Mouse (Mus musculus) left cerebral cortex, postnatal 10 days (tissue): ENCODE measurements around the gene Chrna10. TPM values are rescaled to one million over a fixed set of nuclear protein-coding genes. Genes with fewer than 3 reads are reported as not detected.
A peak's percentile ranks its signal among the peaks of the same experiment; 100 is the strongest.

ENCODE experiments used
- DNase-seq, 2 experiments: peaks; one replicate each; pipeline ENCODE4 v3.0.0; 2021 to 2022; ENCODE audit warnings: low spot score in 2 of 2, mixed read lengths in 1 of 2; ENCODE audit errors: extremely low spot score in 1 of 2
- intact Hi-C: fragments of 180-260 bp; cut with DNase I; formaldehyde crosslinking; loops from one replicate; pipeline ENCODE4 v1.15.1; 2025
- total RNA-seq, 2 experiments: library from RNA; stranded (reverse); gene quantifications; 2 replicates each; pipeline ENCODE4 v1.2.3; 2021

The Chrna10 gene
- total RNA-seq, 2 experiments from 2014 or later: 0.18 to 0.43 TPM

DNA sequence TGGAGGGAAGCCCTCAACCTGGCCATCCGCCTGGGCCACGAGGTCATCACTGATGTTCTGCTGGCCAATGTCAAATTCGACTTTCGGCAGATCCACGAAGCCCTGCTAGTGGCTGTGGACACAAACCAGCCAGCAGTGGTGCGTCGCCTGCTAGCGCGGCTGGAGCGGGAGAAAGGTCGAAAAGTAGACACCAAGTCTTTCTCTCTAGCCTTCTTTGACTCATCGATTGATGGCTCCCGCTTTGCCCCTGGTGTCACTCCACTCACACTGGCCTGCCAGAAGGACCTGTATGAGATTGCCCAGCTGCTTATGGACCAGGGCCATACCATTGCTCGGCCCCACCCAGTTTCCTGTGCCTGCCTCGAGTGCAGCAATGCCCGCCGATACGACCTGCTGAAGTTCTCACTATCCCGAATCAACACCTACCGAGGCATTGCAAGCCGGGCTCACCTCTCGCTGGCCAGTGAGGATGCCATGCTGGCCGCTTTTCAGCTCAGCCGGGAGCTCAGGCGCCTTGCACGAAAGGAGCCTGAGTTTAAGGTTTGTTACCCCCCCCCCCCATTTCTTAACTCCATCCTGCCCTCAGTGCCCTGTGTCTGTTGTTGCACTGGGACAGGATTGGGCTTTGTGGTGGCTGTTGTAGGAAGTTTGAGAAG lies 32.5 kb downstream of the Chrna10 start:
- DNase-seq: no peak
- intact Hi-C loops: no loop called here

DNA sequence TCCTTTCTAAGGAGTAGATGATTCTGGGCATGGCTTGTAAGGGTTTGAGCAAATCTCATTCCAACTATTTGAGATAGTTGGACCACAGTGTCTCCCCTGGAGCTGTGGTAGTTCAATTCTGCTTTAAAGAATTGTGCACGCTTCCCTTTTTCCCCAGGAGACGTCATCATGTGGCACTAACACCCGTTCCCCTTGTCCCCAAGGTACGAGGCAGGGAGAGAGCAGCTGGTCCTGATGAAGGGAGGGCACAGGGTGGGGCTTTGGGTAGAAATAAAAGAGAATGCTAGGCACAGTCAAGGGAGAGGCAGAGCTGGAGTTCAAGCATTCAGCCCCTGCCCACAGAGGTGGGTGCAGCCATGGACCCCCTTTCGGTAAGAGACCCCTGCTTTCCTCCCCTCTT lies 33.8 kb downstream of the Chrna10 start, which contains the start of gene Trpc2:
Gene Trpc2, plus strand, starts transcription at position 301 of the 400 bp plus-strand sequence.
- no peak for DNase-seq
- intact Hi-C loops: no loop called here

DNA sequence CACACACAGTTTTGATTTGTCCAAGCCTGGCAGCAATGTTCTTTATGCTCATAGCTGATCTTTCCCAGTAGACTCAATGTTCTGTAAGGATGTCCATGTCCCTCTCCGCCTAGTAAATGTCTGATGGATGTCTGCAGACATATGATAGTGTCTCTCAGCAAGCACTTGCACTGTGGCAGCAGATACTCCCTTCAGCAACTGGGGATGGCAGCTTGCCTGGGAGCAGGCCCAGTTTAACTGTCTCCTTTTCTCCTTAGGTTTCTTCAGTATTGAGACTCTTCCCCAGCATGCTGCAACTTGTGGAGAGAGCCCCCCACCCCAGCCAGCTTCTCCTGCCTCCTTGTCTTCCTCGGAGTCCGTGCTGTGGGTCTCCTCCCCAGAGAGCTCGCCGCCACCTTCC lies 34.8 kb downstream of the Chrna10 start:
- intact Hi-C loops: no loop called here
- DNase-seq: no peak

DNA sequence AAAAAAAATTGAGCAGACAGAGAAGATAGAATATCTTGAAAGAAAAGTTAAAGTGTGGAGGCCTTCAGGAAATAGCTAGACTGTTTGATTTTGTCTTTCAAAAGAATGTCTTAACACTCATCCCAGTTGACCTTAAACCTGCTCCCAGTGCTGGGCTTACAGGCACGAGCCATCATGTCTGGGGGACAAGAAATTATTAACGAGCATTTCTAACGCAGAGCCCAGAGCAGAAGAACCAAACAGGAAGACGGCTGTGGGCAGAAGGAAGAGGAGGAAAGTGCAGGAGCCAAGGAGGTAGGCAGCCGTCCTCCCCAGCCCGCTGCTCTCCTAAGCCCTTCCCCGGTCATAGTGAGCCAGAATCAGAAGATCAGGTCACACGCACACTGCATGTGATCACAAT lies 36.3 kb downstream of the Chrna10 start:
- no peak for DNase-seq
- intact Hi-C loops: no loop called here

DNA sequence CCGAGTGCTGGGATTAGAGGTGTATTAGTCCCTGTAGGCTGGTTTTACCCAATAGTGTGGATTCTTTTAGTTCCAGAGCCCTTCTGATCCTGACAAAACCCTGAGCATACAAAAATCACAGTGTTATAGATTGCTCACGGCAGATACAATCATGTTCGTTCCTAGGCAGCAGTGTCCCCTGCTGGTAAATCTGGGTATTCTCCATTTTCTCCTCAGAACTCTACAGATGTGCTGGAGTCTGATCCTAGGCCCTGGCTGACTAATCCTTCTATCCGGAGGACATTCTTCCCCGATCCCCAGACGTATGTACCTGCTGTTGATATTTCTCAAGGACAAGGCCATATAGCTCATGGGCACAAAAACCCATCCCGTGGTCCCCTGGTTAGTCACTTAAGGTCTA lies 38.1 kb downstream of the Chrna10 start:
- intact Hi-C loops: loop anchor here (2.0 to 10.0 kb wide), 3 partner anchors 80 to 424 kb away; no protein-coding TSS in a partner anchor

DNA sequence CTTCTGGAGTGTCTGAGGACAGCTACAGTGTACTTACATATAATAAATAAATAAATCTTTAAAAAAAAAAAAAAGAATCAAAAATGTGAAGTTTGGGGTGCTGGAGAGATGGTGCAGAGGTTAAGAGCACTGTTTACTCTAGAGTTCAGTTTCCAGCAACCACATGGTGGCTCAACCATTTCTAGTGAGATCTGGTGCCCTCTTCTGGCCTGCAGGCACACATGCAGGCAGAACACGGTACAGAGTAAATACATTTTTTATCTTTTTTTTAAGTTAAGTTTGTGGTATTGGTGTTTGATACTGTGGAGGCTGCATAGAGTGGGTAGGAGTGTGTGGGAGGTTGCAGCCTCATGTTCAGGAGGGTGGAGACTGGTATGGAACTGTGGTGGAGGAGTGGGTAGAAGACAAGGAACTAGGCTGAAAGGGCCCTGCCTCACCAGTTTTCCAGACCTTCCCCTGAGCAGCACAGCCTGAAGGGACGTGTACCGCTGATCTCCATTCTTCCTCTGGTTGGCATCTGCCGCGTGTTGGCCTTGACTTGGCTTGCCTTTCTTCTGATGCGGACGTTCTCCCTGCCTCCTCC lies 39.8 kb downstream of the Chrna10 start:
- intact Hi-C loops: loop anchor here (5.0 to 10.0 kb wide), 2 partner anchors 160 to 422 kb away; no protein-coding TSS in a partner anchor
- no peak for DNase-seq

More for the DNA sequence above, 38.1 kb downstream of the Chrna10 start:
- peak in 1 of 2 experiments; percentile 29 for DNase-seq

DNA sequence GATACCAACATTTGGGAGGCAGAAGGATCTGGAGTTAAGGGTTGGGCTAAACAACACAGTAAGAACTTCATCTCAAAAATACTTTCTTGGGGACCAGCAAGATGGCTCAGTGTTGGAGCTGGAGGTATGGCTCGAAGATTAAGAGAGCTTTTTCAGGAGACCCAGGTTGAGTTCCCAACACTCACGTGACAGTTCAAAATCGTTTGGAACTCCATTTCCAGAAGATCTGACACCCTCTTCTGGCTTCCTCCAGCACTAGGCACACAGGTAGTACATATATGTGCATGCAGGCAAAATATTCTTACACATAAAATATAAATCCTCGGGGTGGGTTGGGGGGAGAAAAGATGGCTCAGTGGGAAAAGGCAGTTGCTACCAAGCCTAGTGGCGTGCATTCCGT lies 50.3 kb downstream of the Chrna10 start:
- intact Hi-C loops: loop anchor here (5.0 kb wide), 1 partner anchor 54 kb away; no protein-coding TSS in a partner anchor
- no peak for DNase-seq

DNA sequence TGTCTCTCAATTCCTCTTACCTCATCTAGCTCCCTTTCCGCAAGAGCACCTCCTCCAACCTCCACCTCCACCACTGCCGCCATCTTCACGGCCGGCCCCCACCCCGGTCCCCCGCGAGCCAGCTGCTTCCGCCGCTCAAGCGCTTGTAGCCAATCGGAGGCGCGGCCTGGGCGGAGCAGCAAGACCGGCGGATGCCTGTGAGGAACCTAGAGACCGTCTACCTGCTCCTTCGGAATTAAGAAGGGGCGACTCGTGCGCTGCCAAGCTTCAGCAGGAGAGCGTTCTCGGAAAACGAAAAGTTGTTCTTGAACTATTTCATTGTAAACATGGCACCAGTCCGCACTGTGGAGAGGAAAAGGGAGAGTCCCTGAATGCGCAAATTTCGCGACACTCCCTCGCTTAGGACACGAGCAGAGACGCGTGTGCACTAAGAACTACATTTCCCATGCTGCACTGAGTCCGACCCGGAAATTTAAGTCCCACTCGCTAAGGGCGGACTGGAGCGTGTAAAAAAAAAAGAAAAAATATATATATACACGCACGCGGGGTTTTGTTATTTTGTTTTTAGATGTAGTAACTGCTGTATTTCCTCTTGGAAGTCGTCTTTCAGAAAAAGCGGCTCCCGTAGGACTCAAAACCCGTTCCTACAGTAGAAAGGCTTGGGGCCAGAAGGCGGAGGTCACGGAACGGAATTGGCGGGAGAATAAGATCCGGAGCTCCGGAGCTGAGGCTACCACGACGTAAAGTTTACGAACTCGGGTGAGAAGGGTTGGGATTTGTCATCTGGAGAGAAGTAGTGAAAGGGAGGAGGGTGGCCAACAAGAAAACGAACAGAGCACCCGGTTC lies 51.4 kb downstream of the Chrna10 start, which contains the start of the genes Rnf121, Xndc1 and Xntrpc:
Gene Rnf121, minus strand, starts transcription at position 424 of the 846 bp plus-strand sequence.
Gene Xndc1, plus strand, starts transcription at position 466 of the 846 bp plus-strand sequence.
Gene Xntrpc, plus strand, starts transcription at position 668 of the 846 bp plus-strand sequence.
- intact Hi-C loops: loop anchor here (5.0 kb wide), 1 partner anchor 53 kb away; no protein-coding TSS in a partner anchor

DNA sequence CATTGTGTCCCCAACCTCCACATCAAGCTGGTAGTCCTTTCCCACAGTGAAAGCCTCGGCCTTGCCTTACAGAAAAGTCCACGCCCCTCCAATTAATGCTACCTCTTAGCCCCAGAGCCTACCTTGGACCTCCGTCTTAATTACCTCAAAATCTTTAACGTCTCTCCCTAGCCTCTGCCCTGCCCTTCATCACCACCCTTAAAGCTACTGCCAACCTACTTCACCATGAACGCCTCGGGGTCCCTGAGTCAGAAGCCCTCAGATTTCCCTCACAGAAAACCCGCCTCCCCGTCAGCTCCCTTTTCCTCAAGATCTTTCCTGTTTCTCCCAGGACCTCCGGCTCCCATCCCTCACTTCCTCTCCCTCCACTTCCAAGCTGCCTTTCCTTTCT lies 52.0 kb downstream of the Chrna10 start:
- intact Hi-C loops: loop anchor here (5.0 kb wide), 1 partner anchor 52 kb away; no protein-coding TSS in a partner anchor
- peak in 1 of 2 experiments; percentile 13 for DNase-seq

More for the DNA sequence above, 51.4 kb downstream of the Chrna10 start, which contains the start of the genes Rnf121, Xndc1 and Xntrpc:
- peak; percentile 90 to 96 for DNase-seq

DNA sequence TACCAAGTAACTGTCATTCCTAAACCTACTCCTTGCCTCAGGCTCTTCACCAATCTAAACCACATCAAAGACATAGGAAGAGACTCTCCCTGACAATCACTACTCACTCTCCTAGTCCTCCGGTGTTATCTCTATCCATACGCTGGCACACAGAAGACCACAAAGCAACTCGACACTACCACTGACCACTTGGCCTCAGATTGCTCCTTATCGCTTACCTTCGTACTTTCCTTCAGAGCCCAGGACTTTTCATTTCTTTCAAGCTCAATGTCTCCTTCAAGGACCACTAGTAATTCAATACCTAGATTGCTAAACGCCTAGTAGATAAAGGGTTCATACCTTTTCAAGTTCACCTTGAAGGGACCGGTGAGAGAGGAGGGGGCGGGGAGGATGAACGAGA lies 52.7 kb downstream of the Chrna10 start:
- DNase-seq: no peak
- intact Hi-C loops: no loop called here

DNA sequence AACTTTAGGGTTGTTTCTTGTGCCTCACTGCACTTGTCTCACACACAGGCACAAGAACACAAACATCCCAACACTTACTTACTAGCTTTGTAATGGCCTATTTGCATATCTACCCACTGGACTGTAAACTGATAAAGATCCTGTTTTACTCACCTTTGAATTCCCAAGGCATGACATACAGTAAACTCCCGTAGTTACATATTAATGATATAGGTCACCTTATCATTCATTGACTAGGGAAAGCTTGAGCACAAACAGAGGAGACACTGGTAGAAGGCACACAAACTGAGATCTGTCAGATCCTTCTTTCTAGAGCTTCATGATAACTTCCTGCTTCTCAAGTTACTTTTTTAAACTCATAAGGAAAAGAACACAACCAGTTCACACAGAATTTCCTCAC lies 54.4 kb downstream of the Chrna10 start:
- intact Hi-C loops: no loop called here

DNA sequence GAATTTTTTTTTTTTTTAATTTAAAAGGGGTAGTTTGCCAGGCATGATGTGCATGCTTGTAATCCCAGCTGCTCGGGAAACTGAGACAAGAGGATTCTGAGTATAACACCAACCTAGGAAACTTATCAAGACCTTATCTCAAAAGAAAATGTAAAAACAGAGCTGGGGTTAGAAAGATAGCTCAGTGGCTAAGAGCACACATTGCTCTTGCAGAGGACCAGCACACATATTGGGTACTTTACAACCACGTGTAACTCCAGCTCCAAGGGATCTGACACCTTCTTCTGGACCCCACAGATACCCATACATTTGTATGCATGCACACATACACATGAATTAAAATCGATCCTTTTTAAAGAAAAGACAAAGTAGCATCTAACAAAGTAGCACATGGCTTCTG lies 55.3 kb downstream of the Chrna10 start:
- intact Hi-C loops: no loop called here

More for the DNA sequence above, 54.4 kb downstream of the Chrna10 start:
- DNase-seq: no peak

More for the DNA sequence above, 55.3 kb downstream of the Chrna10 start:
- DNase-seq: no peak

Other genes starting within 250 kb of the Chrna10 start
- under 1 TPM in 1 of 2 experiments, not detected in 1; 0.90 TPM for gene Folr1, start 246.0 kb downstream of the Chrna10 start, total RNA-seq
- gene Lamtor1, start 210.9 kb downstream of the Chrna10 start, total RNA-seq: 10 to 100 TPM; 95.6 to 98.2 TPM
- not detected for gene Tomt, start 210.5 kb downstream of the Chrna10 start, total RNA-seq
- 1 to 10 TPM; 2.8 to 4.0 TPM for gene Lrrc51, start 182.9 kb downstream of the Chrna10 start, total RNA-seq
- gene Numa1, start 182.7 kb downstream of the Chrna10 start, total RNA-seq: 10 to 100 TPM; 60.5 to 60.9 TPM
- gene Il18bp, start 98.1 kb downstream of the Chrna10 start, total RNA-seq: 10 to 100 TPM in 1 of 2 experiments, 1 to 10 TPM in 1; 8.6 to 10.1 TPM
- gene Rnf121, start 51.4 kb downstream of the Chrna10 start, total RNA-seq: 10 to 100 TPM; 39.1 to 44.4 TPM
- gene Xndc1, start 51.3 kb downstream of the Chrna10 start, total RNA-seq: 10 to 100 TPM; 24.6 to 25.0 TPM
- 1 to 10 TPM; 1.1 to 1.8 TPM for gene Xntrpc, start 51.1 kb downstream of the Chrna10 start, total RNA-seq
- under 1 TPM in 1 of 2 experiments, not detected in 1; 0.73 TPM for gene Trpc2, start 33.7 kb downstream of the Chrna10 start, total RNA-seq
- gene Art1, start 15.1 kb downstream of the Chrna10 start, total RNA-seq: not detected
- not detected for gene Art5, start 7.3 kb downstream of the Chrna10 start, total RNA-seq
- gene Nup98, start 93.3 kb upstream of the Chrna10 start, total RNA-seq: 10 to 100 TPM; 33.4 to 33.8 TPM
- gene Pgap2, start 93.4 kb upstream of the Chrna10 start, total RNA-seq: 10 to 100 TPM; 31.5 to 32.6 TPM
- gene Rhog, start 139.2 kb upstream of the Chrna10 start, total RNA-seq: 10 to 100 TPM; 13.8 to 14.5 TPM
- 10 to 100 TPM; 71.5 to 73.3 TPM for gene Stim1, start 151.0 kb upstream of the Chrna10 start, total RNA-seq